Mouse (Mus musculus): ENCODE results near the gene Usp15.

- TF ChIP-seq CTCF (IDR thresholded peaks at IDR 0.05; ENCODE audit: extremely low read depth, insufficient read length, insufficient replicate concordance, low read depth, low read length) (no peak), POLR2A (IDR thresholded peaks at IDR 0.05; ENCODE audit: low read depth, low read length) (no peak)
These were observed 1.4 kb upstream of the Usp15 start for GRCm38 (mm10) chr10:123198183-123198582.

Data from small intestine, adult 2 months (tissue).